Mouse (Mus musculus): Measurements from ENCODE around the gene Olfr875. TPM values are rescaled to one million over a fixed set of nuclear protein-coding genes. Genes with fewer than 3 reads are reported as not detected.

Olfr875 gene
- polyA plus RNA-seq (2012; rRNA removed), result not detected in 2 replicates

- no peak for DNase-seq (ENCODE audit: low read depth)
Observed at GRCm38 (mm10) chr9:37771759-37772158, at the start of gene Olfr875. Gene Olfr875, plus strand, starts transcription at chr9:37771857.

- no peak for DNase-seq (ENCODE audit: low read depth)
Observed at GRCm38 (mm10) chr9:37734310-37734709, 37.3 kb upstream of the Olfr875 start.

- DNase-seq (ENCODE audit: low read depth), result no peak
Observed at GRCm38 (mm10) chr9:37744806-37745205, 26.9 kb upstream of the Olfr875 start, which contains the start of gene Olfr874. Gene Olfr874, plus strand, starts transcription at chr9:37745106.

- DNase-seq (ENCODE audit: low read depth), result no peak
Observed at GRCm38 (mm10) chr9:37750319-37751075, 21.2 kb upstream of the Olfr875 start.

- no peak for DNase-seq (ENCODE audit: low read depth)
Observed at GRCm38 (mm10) chr9:37751467-37751866, 20.2 kb upstream of the Olfr875 start.

- DNase-seq (ENCODE audit: low read depth), result no peak
Observed at GRCm38 (mm10) chr9:37752006-37752405, 19.7 kb upstream of the Olfr875 start.

GRCm38 (mm10) chr9:37761728-37762127 is 9.9 kb upstream of the Olfr875 start:
- DNase-seq (ENCODE audit: low read depth), result no peak

- no peak for DNase-seq (ENCODE audit: low read depth)
Observed at GRCm38 (mm10) chr9:37762541-37762940, 9.1 kb upstream of the Olfr875 start.

GRCm38 (mm10) chr9:37770661-37771060 is 996 bp upstream of the Olfr875 start:
- no peak for DNase-seq (ENCODE audit: low read depth)

- DNase-seq (ENCODE audit: low read depth), result peak; percentile 9
Observed at GRCm38 (mm10) chr9:37782766-37783260, 11.2 kb downstream of the Olfr875 start.

GRCm38 (mm10) chr9:37783394-37784387 is 12.0 kb downstream of the Olfr875 start:
- DNase-seq (ENCODE audit: low read depth), result peak; percentile 38

- no peak for DNase-seq (ENCODE audit: low read depth)
Observed at GRCm38 (mm10) chr9:37786411-37786810, 14.8 kb downstream of the Olfr875 start.

- DNase-seq (ENCODE audit: low read depth), result no peak
Observed at GRCm38 (mm10) chr9:37802055-37802454, 30.4 kb downstream of the Olfr875 start.

GRCm38 (mm10) chr9:37802731-37803130 is 31.1 kb downstream of the Olfr875 start, which contains the start of gene Olfr876:
Gene Olfr876, plus strand, starts transcription at chr9:37803031.
- DNase-seq (ENCODE audit: low read depth), result no peak

- no peak for DNase-seq (ENCODE audit: low read depth)
Observed at GRCm38 (mm10) chr9:37807235-37807634, 35.6 kb downstream of the Olfr875 start.

- DNase-seq (ENCODE audit: low read depth), result no peak
Observed at GRCm38 (mm10) chr9:37808456-37808855, 36.8 kb downstream of the Olfr875 start.

- DNase-seq (ENCODE audit: low read depth), result no peak
Observed at GRCm38 (mm10) chr9:37808976-37809375, 37.3 kb downstream of the Olfr875 start.

GRCm38 (mm10) chr9:37814696-37815095 is 43.0 kb downstream of the Olfr875 start:
- no peak for DNase-seq (ENCODE audit: low read depth)
